Mouse (Mus musculus): ENCODE data around the gene Rhbdd3.

Gene Rhbdd3

GRCm38 (mm10) chr11:5129035-5129480, 30.3 kb downstream of the Rhbdd3 start:
- in situ Hi-C loops (cut with MboI) = no loop called here

GRCm38 (mm10) chr11:5130111-5130665, 31.5 kb downstream of the Rhbdd3 start:
- in situ Hi-C loops (cut with MboI) = no loop called here

- in situ Hi-C loops (cut with MboI) = no loop called here
These were observed 34.0 kb downstream of the Rhbdd3 start for GRCm38 (mm10) chr11:5132751-5133150.

- in situ Hi-C loops (cut with MboI) = no loop called here
These were observed 37.2 kb downstream of the Rhbdd3 start for GRCm38 (mm10) chr11:5135914-5136313.

- in situ Hi-C loops (cut with MboI) = no loop called here
These were observed 39.9 kb downstream of the Rhbdd3 start for GRCm38 (mm10) chr11:5138642-5139041.

GRCm38 (mm10) chr11:5139372-5139771, 40.6 kb downstream of the Rhbdd3 start:
- in situ Hi-C loops (cut with MboI) = no loop called here

- in situ Hi-C loops (cut with MboI) = no loop called here
These were observed 41.9 kb downstream of the Rhbdd3 start for GRCm38 (mm10) chr11:5140619-5141018.

GRCm38 (mm10) chr11:5141252-5141651, 42.5 kb downstream of the Rhbdd3 start:
- in situ Hi-C loops (cut with MboI) = no loop called here

GRCm38 (mm10) chr11:5141965-5142364, 43.2 kb downstream of the Rhbdd3 start:
- in situ Hi-C loops (cut with MboI) = no loop called here

- in situ Hi-C loops (cut with MboI) = no loop called here
These were observed 46.9 kb downstream of the Rhbdd3 start for GRCm38 (mm10) chr11:5145600-5145999.

- in situ Hi-C loops (cut with MboI) = no loop called here
These were observed 50.5 kb downstream of the Rhbdd3 start for GRCm38 (mm10) chr11:5149249-5149648.

GRCm38 (mm10) chr11:5149955-5150354, 51.2 kb downstream of the Rhbdd3 start:
- in situ Hi-C loops (cut with MboI) = no loop called here

- in situ Hi-C loops (cut with MboI) = no loop called here
These were observed 51.9 kb downstream of the Rhbdd3 start for GRCm38 (mm10) chr11:5150416-5151246.

- in situ Hi-C loops (cut with MboI) = no loop called here
These were observed 52.5 kb downstream of the Rhbdd3 start for GRCm38 (mm10) chr11:5151247-5151630.

- in situ Hi-C loops (cut with MboI) = no loop called here
These were observed 53.1 kb downstream of the Rhbdd3 start, which contains the start of gene Emid1 for GRCm38 (mm10) chr11:5151680-5152337. Gene Emid1, minus strand, starts transcription at chr11:5152257.

- in situ Hi-C loops (cut with MboI) = no loop called here
These were observed 56.5 kb downstream of the Rhbdd3 start for GRCm38 (mm10) chr11:5154961-5155805.

All from mature B cell (primary cell).